Mouse (Mus musculus): ENCODE results near the gene Myo1b.
"Not testable (repeated sequence)": the region's sequence is repeated elsewhere in the genome, so short reads cannot be mapped to it uniquely, and the experiment has no call there.

The Myo1b gene

GRCm38 (mm10) chr1:51894721-51895120, 21.1 kb downstream of the Myo1b start:
- no peak for DNase-seq (ENCODE audit: low spot score)

- no peak for DNase-seq (ENCODE audit: low spot score)
Observed at GRCm38 (mm10) chr1:51893521-51894355, 22.1 kb downstream of the Myo1b start.

DNA sequence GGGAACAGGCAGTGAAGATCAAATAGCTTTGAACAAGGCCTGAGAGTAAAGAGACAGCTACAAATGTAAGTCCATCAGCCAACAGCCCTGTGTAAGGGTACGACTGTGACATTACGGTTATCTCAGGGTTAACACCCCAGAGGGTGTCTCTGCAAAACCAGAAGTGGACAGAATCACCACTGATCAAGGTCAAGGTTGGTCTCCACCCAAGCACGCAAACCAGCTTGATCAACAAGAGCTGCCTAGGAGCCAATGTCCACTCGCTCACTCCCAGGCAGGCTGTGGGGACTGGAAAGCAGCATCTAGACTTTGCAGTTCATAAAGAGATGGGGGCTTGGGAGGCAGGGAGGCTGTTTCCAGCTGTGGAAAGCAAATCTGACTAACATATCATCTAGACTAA, 23.9 kb downstream of the Myo1b start:
- no peak for DNase-seq (ENCODE audit: low spot score)

DNA sequence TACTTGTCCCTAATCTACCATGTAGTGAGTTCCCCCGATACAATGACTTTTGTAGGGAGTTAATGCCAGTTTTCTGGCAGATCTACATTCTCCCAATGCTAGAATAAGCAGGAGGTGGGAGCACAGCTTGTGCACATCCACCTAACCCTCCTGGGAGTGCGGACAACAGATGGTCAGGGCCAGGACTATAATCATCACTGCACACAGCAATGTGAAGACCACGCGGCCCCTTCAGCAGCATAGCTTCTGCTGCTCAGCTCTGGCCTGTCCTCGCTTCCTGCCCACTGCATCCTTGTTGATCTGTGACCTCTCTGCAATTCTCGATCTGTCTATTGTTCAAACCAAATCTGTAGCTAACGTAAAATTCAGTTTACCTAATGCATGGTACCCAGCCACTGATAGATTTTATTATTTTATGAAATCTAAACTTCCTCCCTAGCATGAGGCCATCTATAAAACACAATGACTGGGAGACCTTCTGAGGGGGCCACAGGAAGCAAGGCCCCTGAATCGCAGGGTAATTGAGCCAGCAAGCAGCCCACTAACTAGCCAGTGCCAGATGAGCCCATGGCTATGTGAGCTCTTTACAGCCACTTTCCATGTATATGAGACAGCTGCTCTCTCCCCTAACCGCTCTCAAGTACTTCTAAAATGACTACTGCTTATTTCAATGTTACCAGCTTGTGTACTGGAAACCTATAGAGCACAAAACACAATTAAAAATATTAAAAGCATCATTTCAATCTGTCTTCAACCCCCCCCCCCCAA, 27.6 kb downstream of the Myo1b start:
- no peak for DNase-seq (ENCODE audit: low spot score)

DNA sequence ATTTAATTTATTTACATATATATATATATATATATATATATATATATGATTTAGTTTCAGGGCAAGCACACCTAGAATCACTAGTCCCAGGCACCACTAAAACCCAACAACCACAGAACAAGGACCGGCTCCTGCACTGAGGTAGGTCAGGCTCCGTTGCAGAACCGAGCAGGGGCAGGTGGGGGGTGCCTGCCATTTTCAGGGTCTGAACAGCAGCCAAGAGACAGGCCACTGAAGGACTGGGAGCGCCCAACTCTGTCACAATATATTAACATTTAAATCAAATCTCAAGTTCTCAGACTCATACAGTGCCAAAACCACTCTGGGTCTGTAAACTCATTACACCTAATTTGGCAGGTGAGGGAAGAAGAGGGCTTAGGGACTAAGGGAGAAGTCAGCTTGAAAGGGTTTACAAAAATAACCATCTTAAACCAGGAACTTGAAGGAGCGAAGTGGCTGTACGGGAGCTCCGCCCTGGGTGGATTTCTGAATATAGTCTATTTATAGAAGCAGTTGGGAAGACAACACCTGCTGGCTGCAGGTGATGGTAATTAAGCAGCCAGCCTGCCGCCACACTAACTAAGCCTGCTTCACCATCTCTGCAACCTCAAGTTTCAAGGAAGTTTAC, 30.4 kb downstream of the Myo1b start:
- no peak for DNase-seq (ENCODE audit: low spot score)

- DNase-seq (ENCODE audit: low spot score): no peak
Observed at GRCm38 (mm10) chr1:51883211-51883610, 32.7 kb downstream of the Myo1b start.

- DNase-seq (ENCODE audit: low spot score): no peak
Observed at GRCm38 (mm10) chr1:51882752-51883151, 33.1 kb downstream of the Myo1b start.

DNA sequence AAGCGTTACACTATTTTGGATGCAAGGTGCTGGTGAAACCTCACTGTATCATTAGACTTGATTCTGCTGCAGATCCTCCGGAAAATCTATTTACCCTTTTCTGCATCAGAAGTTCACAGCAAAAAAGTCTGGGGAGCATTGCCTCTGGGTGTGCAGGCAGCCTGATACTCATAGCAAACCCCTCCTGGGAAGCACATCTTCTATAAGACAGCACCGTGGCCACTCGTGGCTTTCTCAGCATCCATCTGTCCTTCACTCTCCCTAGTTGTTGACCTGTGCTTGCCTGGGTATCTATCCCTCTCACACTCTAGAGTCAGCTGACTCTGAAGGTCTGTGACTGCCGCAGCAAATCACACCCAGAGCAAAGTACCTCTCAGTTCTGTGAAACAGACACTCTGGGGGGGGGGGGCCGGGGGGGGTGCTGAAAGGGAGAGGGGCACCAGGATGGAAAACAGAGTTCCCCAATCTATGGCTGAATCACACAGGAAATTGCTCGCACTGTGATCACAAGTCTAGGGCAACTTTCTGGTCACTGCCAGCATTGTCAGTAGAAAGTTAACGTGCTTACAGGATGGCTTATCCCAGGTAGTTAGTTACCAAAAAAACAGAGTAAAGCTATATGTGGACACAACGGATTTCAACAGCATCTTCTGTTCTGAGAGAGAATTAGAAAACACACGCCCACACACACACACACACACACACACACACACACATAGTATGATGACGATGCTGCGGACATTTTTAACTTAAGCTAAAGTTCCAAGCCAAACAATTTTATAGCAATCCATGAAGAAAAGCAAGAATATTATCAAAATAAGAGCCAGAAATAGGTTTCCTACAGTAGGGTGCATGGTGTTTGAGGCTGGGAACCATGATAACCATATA, 35.7 kb downstream of the Myo1b start:
- DNase-seq (ENCODE audit: low spot score): no peak

- DNase-seq (ENCODE audit: low spot score): no peak
Observed at GRCm38 (mm10) chr1:51879333-51879770, 36.5 kb downstream of the Myo1b start.

GRCm38 (mm10) chr1:51875462-51876225, 40.2 kb downstream of the Myo1b start:
- DNase-seq (ENCODE audit: low spot score): peak; percentile 12

DNA sequence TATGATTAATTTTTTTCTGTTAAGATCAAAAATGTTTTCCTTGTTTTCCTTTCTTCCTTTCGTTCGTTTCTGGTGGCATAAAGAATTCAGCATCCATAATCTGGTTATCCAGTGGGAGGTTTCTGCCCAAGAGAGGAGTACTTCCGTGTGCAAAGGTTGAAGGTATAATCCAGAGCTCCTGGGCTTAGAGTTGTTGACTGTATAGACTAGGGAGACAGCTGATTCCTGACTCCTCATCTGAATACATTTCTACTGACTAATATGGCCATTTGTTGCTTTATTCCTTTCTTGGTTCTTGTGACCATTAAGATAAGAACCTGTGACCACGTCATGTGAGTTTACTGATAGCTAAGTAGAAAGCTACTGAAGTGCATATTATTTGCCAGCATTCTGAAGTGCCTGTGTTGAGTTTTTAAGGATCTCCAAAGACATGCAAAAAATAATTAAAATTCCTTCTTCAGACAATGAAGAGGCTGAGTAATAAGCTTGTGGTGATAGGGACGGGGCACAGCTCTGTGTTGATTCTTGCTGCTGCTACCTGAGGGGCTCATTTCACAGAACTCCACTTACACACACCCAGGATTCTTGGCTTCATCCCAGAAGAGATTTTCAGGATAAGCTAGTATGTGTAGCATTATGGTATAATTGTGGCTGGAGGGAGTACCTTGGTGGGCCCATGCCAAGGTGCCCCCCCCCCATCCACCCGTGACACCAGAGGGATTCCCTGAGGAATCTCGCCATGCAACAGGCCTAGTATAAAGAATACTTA, 43.2 kb downstream of the Myo1b start:
- no peak for DNase-seq (ENCODE audit: low spot score)

DNA sequence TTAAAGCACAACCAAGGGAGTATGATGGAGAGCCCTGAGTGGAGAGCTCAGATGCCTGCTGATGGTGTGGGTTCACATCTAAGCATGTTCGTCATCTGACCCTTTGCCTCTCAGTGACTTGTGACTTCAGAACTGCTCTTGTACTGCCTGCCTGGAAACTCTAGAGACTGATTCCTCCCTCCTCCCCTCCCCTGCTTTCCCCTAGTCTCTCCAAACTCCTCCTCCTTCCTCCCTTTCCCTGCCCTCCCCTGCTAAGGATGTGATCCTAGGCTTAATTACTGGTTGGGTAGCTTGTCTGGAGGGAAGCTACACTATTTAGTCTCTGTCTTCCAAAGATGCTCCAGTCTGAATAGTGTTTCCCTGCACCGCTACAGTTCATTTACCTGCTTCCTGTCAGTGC, 44.6 kb downstream of the Myo1b start:
- not testable (repeated sequence) for DNase-seq (ENCODE audit: low spot score)

DNA sequence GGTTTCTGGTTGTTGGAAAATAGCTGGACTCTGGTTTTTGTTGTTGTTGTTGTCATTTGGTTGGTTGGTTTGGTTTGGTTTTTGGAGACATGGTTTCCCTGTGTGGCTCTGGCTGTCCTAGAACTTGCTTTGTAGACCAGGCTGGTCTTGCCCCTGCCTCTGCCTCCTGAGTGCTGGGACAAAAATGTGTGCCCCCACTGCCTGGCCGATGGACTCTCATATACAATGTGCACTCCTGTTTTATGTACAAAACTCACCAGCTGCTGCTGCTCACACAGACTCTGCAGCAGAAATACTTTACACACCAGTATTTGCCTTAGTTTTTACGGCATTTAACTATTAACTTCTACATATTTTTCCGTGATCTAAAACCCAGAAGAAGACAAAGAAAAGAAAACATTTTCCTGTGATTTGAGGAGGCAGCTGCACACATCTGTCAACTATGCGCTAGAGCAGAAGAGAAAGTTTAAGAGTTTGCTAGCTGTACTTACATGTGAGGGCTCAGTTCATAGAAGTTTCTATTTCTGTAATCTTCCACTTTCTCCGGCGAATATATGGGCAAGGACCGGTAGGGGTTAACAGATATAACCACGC, 52.9 kb downstream of the Myo1b start:
- no peak for DNase-seq (ENCODE audit: low spot score)

- no peak for DNase-seq (ENCODE audit: low spot score)
Observed at GRCm38 (mm10) chr1:51860837-51861236, 55.0 kb downstream of the Myo1b start.

DNA sequence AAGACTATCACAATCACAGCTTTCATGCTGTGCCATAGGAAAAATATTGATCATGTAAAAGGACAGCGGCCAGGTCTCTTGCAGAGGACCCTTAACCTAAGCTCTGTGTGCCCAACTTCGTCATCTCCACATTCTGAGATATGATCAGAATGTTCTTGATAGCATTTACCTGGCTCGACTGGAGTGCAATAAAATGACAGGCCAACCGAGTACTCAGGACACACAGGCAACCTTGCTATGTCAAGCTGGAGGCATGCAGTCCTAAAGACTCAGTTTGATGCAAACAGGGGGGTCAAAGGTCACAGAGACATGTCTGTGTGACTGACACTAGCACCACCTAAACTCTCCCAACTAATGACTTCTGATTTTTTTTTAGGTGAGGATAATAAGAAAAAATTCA, 58.9 kb downstream of the Myo1b start:
- DNase-seq (ENCODE audit: low spot score): no peak

- DNase-seq (ENCODE audit: low spot score): no peak
Observed at GRCm38 (mm10) chr1:51856245-51856915, 59.5 kb downstream of the Myo1b start.

DNA sequence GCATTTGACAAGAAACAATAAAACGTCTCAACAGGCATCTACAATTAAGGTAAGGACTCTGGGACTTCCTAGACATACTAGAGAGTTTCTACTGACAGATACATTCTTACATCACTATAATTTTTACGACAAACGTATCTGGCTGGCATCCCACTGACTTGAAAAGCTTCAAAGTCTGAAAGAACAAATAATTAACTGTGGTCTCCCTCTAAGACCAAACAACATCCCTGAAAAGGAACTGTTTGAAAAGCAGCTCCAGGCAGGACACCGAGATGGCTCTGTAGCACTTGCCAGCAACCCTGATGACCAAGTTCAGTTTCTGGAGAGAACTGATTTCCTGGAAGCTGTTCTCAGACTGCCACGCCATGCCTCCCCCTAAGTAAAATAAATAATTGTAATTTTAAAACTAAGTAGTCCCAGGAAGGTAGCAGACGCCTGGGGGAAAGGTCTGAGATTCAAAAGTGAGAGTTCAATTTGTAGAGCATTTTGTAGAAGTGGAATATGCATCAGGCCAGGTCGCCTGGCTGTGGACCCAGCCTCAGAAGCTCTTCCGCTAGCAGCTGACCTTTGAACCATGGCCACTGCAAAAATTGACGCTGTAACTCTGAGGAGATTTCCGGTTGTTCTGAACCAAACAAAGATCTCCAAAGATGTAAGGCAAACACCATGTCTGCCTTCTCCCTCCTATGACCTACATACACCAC, 60.2 kb downstream of the Myo1b start:
- DNase-seq (ENCODE audit: low spot score): no peak

DNA sequence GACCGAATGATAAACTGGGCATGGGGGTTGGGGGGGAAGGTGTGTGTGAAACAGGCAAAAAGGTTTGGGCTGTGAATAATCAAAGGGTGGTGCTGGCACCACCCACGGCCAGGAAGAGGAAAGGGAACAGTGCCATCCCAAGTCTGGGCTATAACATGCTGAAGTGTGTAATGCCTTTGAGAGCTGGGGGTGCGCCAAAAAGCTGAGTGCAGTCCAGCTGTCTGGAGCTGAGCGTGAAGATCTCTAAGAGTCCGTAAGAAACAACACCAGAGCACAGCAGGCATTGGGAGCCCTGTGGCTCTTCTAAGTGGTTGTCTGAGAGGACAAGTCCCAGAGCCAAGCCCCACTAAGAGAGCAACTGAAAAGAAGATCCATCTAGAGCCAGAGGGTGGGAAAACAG, 63.6 kb downstream of the Myo1b start:
- DNase-seq (ENCODE audit: low spot score): no peak

Data from layer of hippocampus, adult 11-12 months (tissue).